Mouse (Mus musculus): ENCODE measurements around the gene Bcl2l12.

GRCm38 (mm10) chr7:45012824-45013223, 14.3 kb upstream of the Bcl2l12 start:
- TF ChIP-seq CTCF (IDR thresholded peaks at IDR 0.05; ENCODE audit: low read depth), result no peak
- no peak for TF ChIP-seq EP300 (optimal IDR thresholded peaks at IDR 0.05)
